Mouse (Mus musculus): ENCODE measurements around the gene Hhipl1.

GRCm38 (mm10) chr12:108269699-108270098, 36.4 kb upstream of the Hhipl1 start:
- TF ChIP-seq CTCF (IDR thresholded peaks at IDR 0.05; ENCODE audit: control insufficient read depth, insufficient read depth, insufficient replicate concordance, low read depth, low read length): no peak
- no peak for TF ChIP-seq POLR2A (IDR thresholded peaks at IDR 0.05; ENCODE audit: control insufficient read depth, low read depth, low read length)
